Mouse (Mus musculus) T-cell, adult 2 months (primary cell): ENCODE results near the gene Ager.
A peak's percentile ranks its signal among the peaks of the same experiment; 100 is the strongest.

Experiments
- DNase-seq: peaks from one replicate; pipeline ENCODE4 v3.0.0; 2022; ENCODE audit warnings: low spot score

The Ager gene

GRCm38 (mm10) chr17:34597566-34598095, at the start of gene Ager:
Gene Ager (plus strand): TSS chr17:34597862.
- DNase-seq = no peak

- no peak for DNase-seq
These were observed 48.5 kb upstream of the Ager start for GRCm38 (mm10) chr17:34549156-34549555.

- DNase-seq = no peak
These were observed 47.8 kb upstream of the Ager start for GRCm38 (mm10) chr17:34549843-34550242.

- peak; percentile 65 for DNase-seq
These were observed 42.2 kb upstream of the Ager start for GRCm38 (mm10) chr17:34555483-34555882.

GRCm38 (mm10) chr17:34556406-34556805, 41.3 kb upstream of the Ager start:
- no peak for DNase-seq

DNA sequence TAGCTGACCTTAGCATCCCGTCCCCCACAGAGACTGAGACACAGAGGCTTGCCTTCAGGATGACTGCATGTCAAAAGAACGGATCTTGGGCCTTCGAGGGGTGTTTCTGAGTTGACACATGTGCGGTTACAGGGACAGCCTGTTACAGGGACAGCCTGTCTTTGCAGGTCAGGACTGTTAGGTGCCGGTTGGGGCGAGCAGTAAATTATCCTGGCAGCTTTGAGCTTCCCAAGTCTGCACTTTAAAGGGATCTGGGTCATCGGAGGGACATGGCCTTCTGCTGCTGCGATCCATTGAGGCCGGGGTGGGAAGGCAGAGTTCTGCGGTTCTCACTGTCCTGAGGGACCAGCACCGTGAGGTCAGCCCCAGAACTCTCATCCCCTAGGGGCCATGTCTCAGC, 40.3 kb upstream of the Ager start:
- no peak for DNase-seq

- no peak for DNase-seq
These were observed 38.5 kb upstream of the Ager start for GRCm38 (mm10) chr17:34559116-34559515.

DNA sequence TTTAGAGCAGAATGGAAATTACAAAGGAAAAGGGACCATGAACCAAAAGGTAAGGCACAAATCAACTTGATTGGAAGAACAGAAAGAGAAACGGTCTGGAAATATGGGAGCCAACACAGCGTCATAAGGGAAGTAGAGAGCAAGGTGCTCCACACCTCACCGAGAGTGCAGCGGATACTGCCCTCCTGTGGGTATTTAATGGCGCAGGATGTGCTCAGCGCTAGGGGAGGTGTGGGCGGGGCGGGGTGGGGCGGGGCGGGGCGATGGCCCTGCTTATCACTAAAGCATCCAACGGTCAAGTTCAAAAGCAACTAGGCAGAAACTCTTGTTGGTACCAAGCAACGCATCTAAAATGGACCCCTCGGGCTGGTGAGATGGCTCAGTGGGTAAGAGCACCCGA, 37.8 kb upstream of the Ager start:
- DNase-seq = no peak

GRCm38 (mm10) chr17:34560438-34560837, 37.2 kb upstream of the Ager start:
- DNase-seq = no peak

- DNase-seq = no peak
These were observed 36.5 kb upstream of the Ager start for GRCm38 (mm10) chr17:34561200-34561599.

DNA sequence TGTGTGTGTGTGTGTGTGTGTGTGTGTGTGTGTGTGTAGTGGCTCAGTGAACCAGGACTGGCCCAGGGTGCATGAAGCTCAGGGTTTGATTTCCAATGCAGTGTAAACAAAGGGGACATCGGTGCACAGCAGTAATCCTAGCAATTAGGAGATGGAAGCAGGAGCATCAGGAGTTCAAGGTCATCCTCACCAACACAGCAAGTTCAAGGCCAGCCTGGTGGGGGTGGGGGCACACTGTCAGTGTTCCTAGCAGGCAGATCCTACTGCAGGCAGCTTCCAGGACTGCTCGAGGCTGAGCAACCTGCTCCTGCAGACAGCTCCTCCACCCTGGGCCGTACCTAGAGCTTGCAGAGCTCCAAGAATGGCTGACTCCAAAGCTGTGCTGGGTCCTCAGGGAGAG, 35.1 kb upstream of the Ager start:
- DNase-seq = no peak

- DNase-seq = no peak
These were observed 34.3 kb upstream of the Ager start for GRCm38 (mm10) chr17:34563354-34563753.

- DNase-seq = no peak
These were observed 33.6 kb upstream of the Ager start, which contains the start of gene Notch4 for GRCm38 (mm10) chr17:34564003-34564421. Gene Notch4 (plus strand): TSS chr17:34564268.

DNA sequence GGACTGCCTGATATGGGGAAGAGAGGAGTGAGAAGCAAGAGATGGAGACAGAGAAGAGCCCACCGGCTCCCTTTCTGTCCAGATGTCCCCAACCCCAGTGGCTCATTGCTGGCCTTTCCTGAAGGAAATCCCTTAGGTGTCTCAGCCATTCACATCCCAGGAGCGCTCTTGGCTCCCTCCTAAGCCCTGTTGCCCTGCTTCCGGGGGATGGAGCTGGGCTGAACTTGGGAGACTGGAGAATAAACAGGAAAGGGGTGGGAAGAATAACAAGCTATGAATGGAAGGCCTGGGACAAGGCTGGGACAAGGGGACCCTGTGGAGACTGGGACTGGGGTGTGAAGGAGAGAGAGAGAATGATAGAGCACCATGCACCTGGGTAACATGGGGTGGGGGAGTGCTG, 32.9 kb upstream of the Ager start:
- no peak for DNase-seq

DNA sequence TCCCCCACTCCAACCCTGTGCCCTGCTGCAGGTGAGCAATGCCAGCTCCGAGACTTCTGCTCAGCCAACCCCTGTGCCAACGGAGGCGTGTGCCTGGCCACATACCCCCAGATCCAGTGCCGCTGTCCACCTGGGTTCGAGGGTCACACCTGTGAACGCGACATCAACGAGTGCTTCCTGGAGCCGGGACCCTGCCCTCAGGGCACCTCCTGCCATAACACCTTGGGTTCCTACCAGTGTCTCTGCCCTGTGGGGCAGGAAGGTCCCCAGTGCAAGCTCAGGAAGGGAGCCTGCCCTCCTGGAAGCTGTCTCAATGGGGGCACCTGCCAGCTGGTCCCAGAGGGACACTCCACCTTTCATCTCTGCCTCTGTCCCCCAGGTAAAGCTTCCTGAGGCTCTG, 30.4 kb upstream of the Ager start:
- no peak for DNase-seq

DNA sequence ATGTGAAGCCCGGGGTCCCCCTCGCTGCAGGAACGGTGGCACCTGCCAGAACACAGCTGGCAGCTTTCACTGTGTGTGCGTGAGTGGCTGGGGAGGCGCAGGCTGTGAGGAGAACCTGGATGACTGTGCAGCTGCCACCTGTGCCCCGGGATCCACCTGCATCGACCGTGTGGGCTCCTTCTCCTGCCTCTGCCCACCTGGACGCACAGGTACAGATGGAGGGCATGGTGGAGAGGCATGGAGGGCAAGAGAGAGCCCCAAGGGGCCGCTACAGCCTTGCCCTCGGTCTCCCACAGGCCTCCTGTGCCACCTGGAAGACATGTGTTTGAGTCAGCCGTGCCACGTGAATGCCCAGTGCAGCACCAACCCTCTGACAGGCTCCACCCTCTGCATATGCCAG, 29.2 kb upstream of the Ager start:
- no peak for DNase-seq

- no peak for DNase-seq
These were observed 27.7 kb upstream of the Ager start for GRCm38 (mm10) chr17:34569919-34570318.

GRCm38 (mm10) chr17:34571875-34572274, 25.8 kb upstream of the Ager start:
- peak; percentile 49 for DNase-seq

DNA sequence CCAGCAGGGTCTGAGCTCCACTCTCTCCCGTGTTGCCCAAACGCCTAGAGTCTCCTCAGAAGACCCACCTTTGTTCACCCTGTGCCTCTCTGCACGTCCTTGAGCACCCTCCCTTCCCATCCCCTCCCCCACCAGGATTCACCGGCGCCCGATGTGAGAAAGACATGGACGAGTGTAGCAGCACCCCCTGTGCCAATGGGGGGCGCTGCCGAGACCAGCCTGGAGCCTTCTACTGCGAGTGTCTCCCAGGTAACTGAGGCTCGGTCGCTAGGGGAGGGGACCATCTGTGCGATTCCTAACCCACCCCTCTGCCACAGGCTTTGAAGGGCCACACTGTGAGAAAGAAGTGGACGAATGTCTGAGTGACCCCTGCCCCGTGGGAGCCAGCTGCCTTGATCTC, 25.3 kb upstream of the Ager start:
- no peak for DNase-seq

GRCm38 (mm10) chr17:34576577-34576976, 21.1 kb upstream of the Ager start:
- DNase-seq = no peak

DNA sequence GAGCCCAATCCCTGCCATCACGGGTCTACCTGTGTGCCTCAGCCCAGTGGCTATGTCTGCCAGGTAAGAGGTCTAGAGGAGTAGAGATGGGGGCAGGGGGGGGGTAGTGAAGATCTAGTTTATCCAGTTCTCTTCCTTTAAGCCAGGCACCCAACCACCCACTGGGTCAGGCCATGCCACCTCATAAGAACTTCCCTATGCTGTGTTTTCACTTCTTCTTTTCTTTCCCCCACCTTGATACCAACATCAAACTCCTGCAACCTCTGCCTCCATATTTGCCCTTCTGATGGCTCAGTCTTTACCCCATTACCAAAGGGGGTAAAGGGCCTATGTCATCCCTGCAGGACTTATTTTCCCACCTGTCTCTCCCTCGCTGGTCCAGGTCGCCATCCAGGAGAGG, 19.6 kb upstream of the Ager start:
- no peak for DNase-seq

GRCm38 (mm10) chr17:34582528-34582927, 15.1 kb upstream of the Ager start:
- no peak for DNase-seq

GRCm38 (mm10) chr17:34583397-34583796, 14.3 kb upstream of the Ager start:
- no peak for DNase-seq

- no peak for DNase-seq
These were observed 13.8 kb upstream of the Ager start for GRCm38 (mm10) chr17:34583819-34584218.

DNA sequence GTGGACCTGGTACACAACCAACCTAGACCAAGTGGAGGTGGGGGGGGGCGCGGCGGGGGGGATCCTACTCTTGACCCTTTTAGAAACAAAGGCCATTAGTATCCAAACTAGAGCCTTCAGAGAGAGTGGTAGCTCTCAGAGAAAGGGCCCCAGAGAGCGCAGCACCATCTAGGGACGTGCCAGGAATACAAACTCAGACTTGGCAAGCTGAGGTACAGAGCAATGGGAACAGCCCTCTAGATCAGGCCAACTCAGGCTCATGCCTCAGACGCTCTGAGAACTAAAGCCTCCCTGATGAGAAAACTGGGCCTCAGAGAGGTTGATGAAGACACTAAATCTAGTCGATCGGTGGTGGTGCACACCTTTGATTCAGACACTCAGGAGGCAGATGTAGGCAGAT, 12.5 kb upstream of the Ager start:
- DNase-seq = no peak
